In the genomic region with DNA sequence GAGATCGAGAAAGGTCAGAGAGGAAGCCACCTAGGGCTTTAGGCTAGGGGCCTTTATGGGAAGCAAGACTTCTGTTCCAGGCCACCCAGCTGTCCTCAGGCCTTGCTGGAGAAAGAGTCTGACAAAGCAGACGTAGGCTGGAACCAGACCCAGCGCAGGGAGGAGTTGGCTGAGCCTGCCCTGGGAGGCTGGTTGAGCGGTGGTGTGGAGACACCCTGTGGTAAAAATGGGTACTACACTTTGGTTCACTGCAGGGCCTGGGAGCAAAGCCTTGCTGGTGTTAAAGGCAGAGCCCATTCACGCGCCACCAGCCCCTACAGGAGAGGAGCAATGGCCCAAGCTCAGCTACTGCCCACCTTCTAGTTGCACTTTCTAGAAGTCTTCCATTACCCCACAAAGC, we compare ENCODE assay signal across 8 mouse cellular contexts. TPM values are rescaled to one million over a fixed set of nuclear protein-coding genes. Genes with fewer than 3 reads are reported as not detected.
DNase-seq lines count a peak whose midpoint lies in the region; ATAC-seq and TF ChIP-seq lines count a peak whose summit lies in the region.

No protein-coding gene starts in this region.

- TF ChIP-seq CTCF in bone marrow macrophage, adult 2 months (IDR thresholded peaks at IDR 0.05; ENCODE audit: low read depth, low read length), result peak; percentile 42
- TF ChIP-seq CTCF in embryonic fibroblast, embryonic 13.5 days (IDR thresholded peaks at IDR 0.05; ENCODE audit: borderline replicate concordance, insufficient read depth, low read length), result peak; percentile 92
- peak; percentile 98 for TF ChIP-seq CTCF in liver, adult 2 months (IDR thresholded peaks at IDR 0.05; ENCODE audit: low read depth, low read length)

- 7% methylated on average over 6 of the region's 6 CpGs for WGBS in heart, embryonic 11.5 days (ENCODE audit: insufficient replicate concordance)
- WGBS in kidney, embryonic 16.5 days, result 7% methylated on average over 6 of the region's 6 CpGs
- WGBS in liver, adult 2 months, result 16% methylated on average over 6 of the region's 6 CpGs
- 5% methylated on average over 6 of the region's 6 CpGs for WGBS in stomach, embryonic 14.5 days

- H3K9me3 ChIP-seq in heart, embryonic 11.5 days (replicated peaks; ENCODE audit: control insufficient read depth, low read length), result no peaks in the 10 kb centered on the region
- H3K9me3 ChIP-seq in kidney, embryonic 16.5 days (ENCODE audit: low read length), result no peaks in the 10 kb centered on the region
- no peaks in the 10 kb centered on the region for H3K9me3 ChIP-seq in stomach, embryonic 14.5 days (ENCODE audit: control insufficient read depth, low read depth, low read length)

- H3K4me1 ChIP-seq in bone marrow macrophage, adult 2 months (ENCODE audit: control insufficient read depth, insufficient read depth, low read length), result no peaks in the 10 kb centered on the region
- no peaks in the 10 kb centered on the region for H3K4me1 ChIP-seq in embryonic fibroblast, embryonic 13.5 days (ENCODE audit: control insufficient read depth, insufficient read depth, low read length)
- H3K4me1 ChIP-seq in heart, embryonic 11.5 days (ENCODE audit: control insufficient read depth, insufficient read depth, low read length), result no peaks in the 10 kb centered on the region
- H3K4me1 ChIP-seq in kidney, embryonic 16.5 days (ENCODE audit: insufficient read depth, low read length), result peaks cover 4% of the 10 kb centered on the region; the same call in 1 of the 2 replicates
- no peaks in the 10 kb centered on the region for H3K4me1 ChIP-seq in liver, adult 2 months (ENCODE audit: control insufficient read depth, insufficient read depth, low read length)
- H3K4me1 ChIP-seq in stomach, embryonic 14.5 days (ENCODE audit: control insufficient read depth, insufficient read depth, low read length), result peaks cover 4% of the 10 kb centered on the region; the same call in 1 of the 2 replicates

- no peaks in the 10 kb centered on the region for H3K79me2 ChIP-seq in liver, adult 2 months (ENCODE audit: control insufficient read depth, insufficient read depth, low read length)

- DNase-seq in 416B (ENCODE audit: low read depth), result peak; percentile 81
- peak; percentile 57 for DNase-seq in liver, adult 2 months (ENCODE audit: extremely low read depth, low read depth, low spot score)
- DNase-seq in natural killer cell, adult 2 months (ENCODE audit: low spot score in 2 of 2), result peak; percentile 11 to 36

- H3K27me3 ChIP-seq in heart, embryonic 11.5 days (ENCODE audit: control insufficient read depth, insufficient read depth, low read length), result peaks cover 21% of the 10 kb centered on the region
- no peaks in the 10 kb centered on the region for H3K27me3 ChIP-seq in kidney, embryonic 16.5 days (ENCODE audit: insufficient read depth, low read length)
- no peaks in the 10 kb centered on the region for H3K27me3 ChIP-seq in liver, adult 2 months (ENCODE audit: control insufficient read depth, insufficient read depth, low read length)
- no peaks in the 10 kb centered on the region for H3K27me3 ChIP-seq in stomach, embryonic 14.5 days (ENCODE audit: control insufficient read depth, insufficient read depth, low read length)

- H3K4me2 ChIP-seq in heart, embryonic 11.5 days, result no peak overlapping the region
- H3K4me2 ChIP-seq in kidney, embryonic 16.5 days (replicated peaks; ENCODE audit: low read depth, low read length), result no peak overlapping the region
- no peak overlapping the region for H3K4me2 ChIP-seq in stomach, embryonic 14.5 days (replicated peaks; ENCODE audit: low read depth, low read length)

- no peak for TF ChIP-seq POLR2A in bone marrow macrophage, adult 2 months (IDR thresholded peaks at IDR 0.05; ENCODE audit: borderline replicate concordance, low read depth, low read length)
- TF ChIP-seq POLR2A in embryonic fibroblast, embryonic 13.5 days (IDR thresholded peaks at IDR 0.05; ENCODE audit: low read depth, low read length), result no peak
- TF ChIP-seq POLR2A in liver, adult 2 months (IDR thresholded peaks at IDR 0.05; ENCODE audit: extremely low read depth, insufficient read depth, low read length), result no peak

- H3K4me3 ChIP-seq in bone marrow macrophage, adult 2 months (ENCODE audit: insufficient read depth, low read length), result no peak overlapping the region
- no peak overlapping the region for H3K4me3 ChIP-seq in embryonic fibroblast, embryonic 13.5 days (ENCODE audit: insufficient read depth, low read length)
- H3K4me3 ChIP-seq in heart, embryonic 11.5 days (ENCODE audit: low read depth, low read length), result no peak overlapping the region
- H3K4me3 ChIP-seq in kidney, embryonic 16.5 days (ENCODE audit: low read length), result no peak overlapping the region
- H3K4me3 ChIP-seq in liver, adult 2 months (ENCODE audit: insufficient read depth, low read depth, low read length), result no peak overlapping the region
- no peak overlapping the region for H3K4me3 ChIP-seq in stomach, embryonic 14.5 days (ENCODE audit: low read depth, low read length)

- H3K27ac ChIP-seq in bone marrow macrophage, adult 2 months (ENCODE audit: insufficient read depth, low read depth, low read length), result no peak overlapping the region
- H3K27ac ChIP-seq in embryonic fibroblast, embryonic 13.5 days (ENCODE audit: insufficient read depth, low read length), result no peak overlapping the region
- no peak overlapping the region for H3K27ac ChIP-seq in heart, embryonic 11.5 days (ENCODE audit: low read depth, low read length)
- H3K27ac ChIP-seq in kidney, embryonic 16.5 days (ENCODE audit: low read length), result no peak overlapping the region
- H3K27ac ChIP-seq in liver, adult 2 months (replicated peaks; ENCODE audit: insufficient read depth, low read depth, low read length), result no peak overlapping the region
- no peak overlapping the region for H3K27ac ChIP-seq in stomach, embryonic 14.5 days (ENCODE audit: low read length)

- H3K9ac ChIP-seq in heart, embryonic 11.5 days (ENCODE audit: low read depth, low read length), result no peak overlapping the region
- no peak overlapping the region for H3K9ac ChIP-seq in kidney, embryonic 16.5 days (replicated peaks; ENCODE audit: low read length)
- H3K9ac ChIP-seq in liver, adult 2 months (ENCODE audit: low read depth, low read length), result no peak overlapping the region
- no peak overlapping the region for H3K9ac ChIP-seq in stomach, embryonic 14.5 days (replicated peaks; ENCODE audit: low read depth, low read length)

- ATAC-seq in heart, embryonic 11.5 days (replicated peaks; ENCODE audit: insufficient number of reproducible peaks, low FRiP score, low TSS enrichment), result peak; percentile 71
- ATAC-seq in kidney, embryonic 16.5 days (ENCODE audit: low FRiP score, low TSS enrichment), result peak; percentile 94
- peak; percentile 86 for ATAC-seq in stomach, embryonic 14.5 days (ENCODE audit: insufficient number of reproducible peaks, insufficient read depth, low FRiP score, low read depth)

- H3K36me3 ChIP-seq in heart, embryonic 11.5 days (ENCODE audit: control insufficient read depth, insufficient read depth, low read length), result no peaks in the 10 kb centered on the region
- H3K36me3 ChIP-seq in kidney, embryonic 16.5 days (ENCODE audit: insufficient read depth, low read length), result no peaks in the 10 kb centered on the region
- no peaks in the 10 kb centered on the region for H3K36me3 ChIP-seq in liver, adult 2 months (ENCODE audit: control insufficient read depth, insufficient read depth, low read length)
- no peaks in the 10 kb centered on the region for H3K36me3 ChIP-seq in stomach, embryonic 14.5 days (ENCODE audit: control insufficient read depth, insufficient read depth, low read length)

RNA-seq across cellular contexts. Expression of gene Trim29, which starts 26.4 kb away (rescaled TPM):
- polyA plus RNA-seq in bone marrow macrophage, adult 2 months (2012; ENCODE audit: insufficient read depth, insufficient read length, missing spikeins), result not detected in 2 replicates
- not detected in 2 replicates for polyA plus RNA-seq in embryonic fibroblast, embryonic 13.5 days (2011; ENCODE audit: insufficient read length, low read depth, missing spikeins)
- polyA plus RNA-seq in heart, embryonic 11.5 days (2014; fragmentation: Nextera tagmentation; extraction: Ambion mirVana), result 0.13 and 0.31 TPM in 2 replicates
- 1.1 and 2.0 TPM in 2 replicates for polyA plus RNA-seq in kidney, embryonic 16.5 days (2015; fragmentation: Nextera tagmentation; extraction: Ambion mirVana)
- not detected in 2 replicates for total RNA-seq in liver, adult 2 months (2014; rRNA removed)
- polyA plus RNA-seq in liver, adult 2 months (2012; rRNA removed), result not detected in 2 replicates
- polyA plus RNA-seq in stomach, embryonic 14.5 days (2014; fragmentation: Nextera tagmentation; extraction: Ambion mirVana), result 24.6 and 27.9 TPM in 2 replicates

RNA-seq across cellular contexts. Expression of gene Oaf, which starts 44.6 kb away (rescaled TPM):
- 0.40 and 1.3 TPM in 2 replicates for polyA plus RNA-seq in bone marrow macrophage, adult 2 months (2012; ENCODE audit: insufficient read depth, insufficient read length, missing spikeins)
- polyA plus RNA-seq in embryonic fibroblast, embryonic 13.5 days (2011; ENCODE audit: insufficient read length, low read depth, missing spikeins), result 147 and 210 TPM in 2 replicates
- 37.8 and 41.1 TPM in 2 replicates for polyA plus RNA-seq in heart, embryonic 11.5 days (2014; fragmentation: Nextera tagmentation; extraction: Ambion mirVana)
- 46.6 and 63.8 TPM in 2 replicates for polyA plus RNA-seq in kidney, embryonic 16.5 days (2015; fragmentation: Nextera tagmentation; extraction: Ambion mirVana)
- total RNA-seq in liver, adult 2 months (2014; rRNA removed), result 237 and 289 TPM in 2 replicates
- polyA plus RNA-seq in liver, adult 2 months (2012; rRNA removed), result 243 and 326 TPM in 2 replicates
- 92.9 and 99.3 TPM in 2 replicates for polyA plus RNA-seq in stomach, embryonic 14.5 days (2014; fragmentation: Nextera tagmentation; extraction: Ambion mirVana)

Comparison
In these comparisons a context has a peak if more than half of its experiments do, and no peak if none do; other contexts are left out.
1. DNase-seq: peak in every context shown above with its lines; median percentile 81 in 416B; 57 in liver, adult 2 months; 24 in natural killer cell, adult 2 months.
2. CTCF ChIP-seq: peak in every context shown above with its lines; median percentile 98 in liver, adult 2 months; 92 in embryonic fibroblast, embryonic 13.5 days; 42 in bone marrow macrophage, adult 2 months.
3. RNA of gene Oaf, which starts 44.6 kb away (polyA plus RNA-seq): 243 to 326 TPM in liver, adult 2 months, 147 to 210 TPM in embryonic fibroblast, embryonic 13.5 days, 92.9 to 99.3 TPM in stomach, embryonic 14.5 days, 46.6 to 63.8 TPM in kidney, embryonic 16.5 days and 37.8 to 41.1 TPM in heart, embryonic 11.5 days; 0.40 to 1.3 TPM in bone marrow macrophage, adult 2 months; every median in the first group is over 10 times any median in the second.
4. Peak in every context shown above with its lines, with median percentiles within 50 percentile points of each other: ATAC-seq.